ENCODE assay signal across 25 mouse cellular contexts in the genomic region with DNA sequence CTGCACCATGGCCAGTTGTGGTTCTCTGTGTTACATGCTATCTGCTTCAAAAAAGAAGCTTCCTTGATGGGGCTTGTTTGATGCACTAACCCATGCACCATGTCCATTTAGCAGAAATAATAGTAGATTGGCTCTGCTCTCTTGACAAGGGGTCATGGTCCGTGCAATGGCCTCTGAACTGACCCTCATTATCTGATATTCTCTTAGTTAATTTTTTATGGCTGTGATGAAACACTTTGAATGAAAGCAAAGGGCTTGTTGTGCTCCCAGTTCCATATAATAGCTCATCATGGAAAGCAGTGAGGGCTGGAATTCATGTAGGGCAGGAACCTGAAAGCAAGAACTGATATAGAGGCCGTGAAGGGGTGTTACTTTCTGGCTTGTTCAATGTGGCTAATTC. TPM values are rescaled to one million over a fixed set of nuclear protein-coding genes. Genes with fewer than 3 reads are reported as not detected.
"Had no signal": no experiment of that assay in that cellular context is flagged by ENCODE, and none has a peak within 500 bp of the region (broad histone marks: within the 10 kb centered on the region; RNA-seq: fewer than 3 reads in every experiment).

No protein-coding gene starts in this region.

- H3K4me2 ChIP-seq: neural tube, embryonic 13.5 days; neural tube, embryonic 15.5 days; stomach, embryonic 15.5 days had no signal

- H3K4me1 ChIP-seq: neural tube, embryonic 13.5 days; neural tube, embryonic 15.5 days; stomach, embryonic 15.5 days had no signal

- H3K36me3 ChIP-seq: neural tube, embryonic 13.5 days; neural tube, embryonic 15.5 days; stomach, embryonic 15.5 days had no signal

- H3K4me3 ChIP-seq: neural tube, embryonic 13.5 days; neural tube, embryonic 15.5 days; stomach, embryonic 15.5 days had no signal

- H3K27me3 ChIP-seq: neural tube, embryonic 13.5 days; neural tube, embryonic 15.5 days; stomach, embryonic 15.5 days had no signal

- H3K9me3 ChIP-seq: neural tube, embryonic 13.5 days; neural tube, embryonic 15.5 days; stomach, embryonic 15.5 days had no signal

- DNase-seq: retina, postnatal 1 day; right cerebral cortex, adult 18-20 months; right cerebral cortex, postnatal 14 days; right cerebral cortex, postnatal 25 days; right cerebral cortex, postnatal 4 days; spleen, adult 18-20 months; thymus, adult 18-20 months; thymus, adult 2 months; thymus, postnatal 14 days; thymus, postnatal 25 days; thymus, postnatal 36 days; thymus, postnatal 4 days had no signal

- H3K9ac ChIP-seq: neural tube, embryonic 13.5 days; neural tube, embryonic 15.5 days; stomach, embryonic 15.5 days had no signal

- H3K27ac ChIP-seq: neural tube, embryonic 13.5 days; neural tube, embryonic 15.5 days; stomach, embryonic 15.5 days; stomach, postnatal 0 days had no signal

RNA-seq across cellular contexts. Expression of gene Rtp2, which starts 12.8 kb away (rescaled TPM):
- total RNA-seq: neutrophil, adult 5-6 weeks had no signal
- polyA plus RNA-seq: neural tube, embryonic 13.5 days; neural tube, embryonic 14.5 days; neural tube, embryonic 15.5 days; small intestine, adult 2 months; spleen, adult 2 months; stomach, embryonic 14.5 days; stomach, embryonic 15.5 days; stomach, embryonic 16.5 days; stomach, postnatal 0 days; thymus, adult 2 months; thymus, postnatal 0 days; urinary bladder, adult 2 months had no signal

RNA-seq across cellular contexts. Expression of gene Sst, which starts 28.7 kb away (rescaled TPM):
- total RNA-seq: neutrophil, adult 5-6 weeks had no signal
- polyA plus RNA-seq: spleen, adult 2 months; testis, adult 2 months; urinary bladder, adult 2 months had no signal
